Mouse (Mus musculus) cerebellum, postnatal 14 days (tissue): ENCODE data around the gene Ceacam20.
A peak's percentile ranks its signal among the peaks of the same experiment; 100 is the strongest.
"Not testable (repeated sequence)": the region's sequence is repeated elsewhere in the genome, so short reads cannot be mapped to it uniquely, and the experiment has no call there.

Experiments used
- DNase-seq, 2 experiments: peaks; one replicate each; pipeline ENCODE4 v3.0.0; 2021; ENCODE audit warnings: mixed read lengths in 2 of 2

The Ceacam20 gene

DNA sequence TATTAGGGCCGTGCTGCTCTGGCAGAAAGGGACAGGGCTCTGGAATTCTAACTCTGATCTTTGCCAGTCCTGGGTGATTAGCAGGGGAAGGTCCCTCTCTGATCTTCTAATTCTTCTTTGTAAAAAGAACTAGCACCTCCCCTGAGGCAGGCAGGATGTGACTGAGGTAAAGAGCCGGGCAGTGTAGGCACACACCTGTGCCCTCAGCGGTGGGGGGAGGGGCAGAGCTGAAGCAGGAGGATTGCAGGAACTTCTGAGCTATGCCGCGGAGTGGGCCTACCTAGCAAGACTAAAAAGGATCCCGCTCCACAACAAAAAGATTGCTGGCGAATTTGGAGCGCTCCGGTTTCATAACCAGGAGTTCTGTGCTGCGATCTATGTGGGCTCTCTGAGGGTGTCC is 15.2 kb upstream of the Ceacam20 start:
- DNase-seq: no peak

DNA sequence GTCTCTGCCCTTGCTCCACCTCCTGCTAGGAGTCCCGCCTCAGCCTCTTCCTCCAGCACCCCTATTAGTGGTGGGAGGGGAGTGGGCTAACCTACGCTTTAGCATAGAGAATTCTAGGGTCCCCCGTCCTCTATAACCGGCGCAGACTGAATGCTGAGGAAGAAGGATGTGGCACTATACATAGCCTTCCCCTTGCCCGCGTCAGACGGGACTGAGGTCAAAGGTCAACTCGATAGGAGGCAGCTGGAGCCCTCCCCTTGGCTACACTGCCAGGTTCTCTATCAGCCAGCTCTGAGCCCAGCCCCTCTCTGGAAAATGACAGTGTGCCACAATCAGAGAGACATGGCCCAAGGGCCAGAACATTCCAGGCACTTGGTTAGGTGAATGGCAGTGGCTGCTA is 14.6 kb upstream of the Ceacam20 start, which contains the start of gene Igsf23:
Igsf23 (minus strand) TSS at position 168 of the 400 bp plus-strand sequence.
- DNase-seq: no peak

GRCm38 (mm10) chr7:19952320-19952986 is 12.8 kb upstream of the Ceacam20 start:
- no peak for DNase-seq

DNA sequence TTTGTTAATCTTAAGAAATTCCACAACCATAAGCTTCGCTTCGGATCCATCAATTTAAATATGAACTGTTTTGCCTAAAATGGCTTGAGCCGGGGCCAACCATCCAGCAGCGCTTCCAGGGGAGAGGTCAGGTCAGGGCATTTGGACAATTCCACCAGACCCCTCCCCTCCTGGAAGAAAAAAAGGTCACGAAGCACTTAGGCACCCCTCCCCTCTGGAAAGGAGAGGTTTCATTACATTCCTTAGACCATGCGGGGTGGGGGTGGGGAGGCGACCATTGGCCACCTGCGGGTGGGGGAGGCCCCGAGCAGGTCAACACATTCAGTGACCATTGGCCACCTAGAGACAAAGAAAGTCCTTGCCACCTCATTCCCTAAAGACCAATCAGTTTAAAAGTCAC is 12.2 kb upstream of the Ceacam20 start:
- DNase-seq: no peak

DNA sequence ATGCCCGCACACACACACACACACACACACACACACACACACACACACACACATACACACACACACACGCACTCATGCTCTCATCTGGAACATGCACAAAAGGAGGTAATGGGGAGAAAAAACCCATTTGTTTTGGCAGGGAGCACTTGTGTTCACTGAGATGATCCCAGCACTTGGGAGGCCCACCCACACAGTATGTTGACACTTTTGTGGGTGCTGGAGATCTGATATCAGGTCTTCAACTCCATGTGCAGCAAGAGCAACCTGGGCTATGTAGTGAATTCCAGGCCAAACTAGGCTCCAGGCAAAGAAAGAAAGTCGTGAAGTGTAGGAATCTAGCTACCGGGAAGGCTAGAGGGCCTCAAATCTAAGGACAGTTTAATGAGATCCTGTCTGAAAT is 9.4 kb upstream of the Ceacam20 start:
- no peak for DNase-seq

- DNase-seq: peak; percentile 86 to 94
These were observed 8.9 kb upstream of the Ceacam20 start for GRCm38 (mm10) chr7:19956341-19956781.

- no peak for DNase-seq
These were observed 2.8 kb upstream of the Ceacam20 start for GRCm38 (mm10) chr7:19962423-19962822.

- no peak for DNase-seq
These were observed 3.9 kb downstream of the Ceacam20 start for GRCm38 (mm10) chr7:19969106-19969505.

DNA sequence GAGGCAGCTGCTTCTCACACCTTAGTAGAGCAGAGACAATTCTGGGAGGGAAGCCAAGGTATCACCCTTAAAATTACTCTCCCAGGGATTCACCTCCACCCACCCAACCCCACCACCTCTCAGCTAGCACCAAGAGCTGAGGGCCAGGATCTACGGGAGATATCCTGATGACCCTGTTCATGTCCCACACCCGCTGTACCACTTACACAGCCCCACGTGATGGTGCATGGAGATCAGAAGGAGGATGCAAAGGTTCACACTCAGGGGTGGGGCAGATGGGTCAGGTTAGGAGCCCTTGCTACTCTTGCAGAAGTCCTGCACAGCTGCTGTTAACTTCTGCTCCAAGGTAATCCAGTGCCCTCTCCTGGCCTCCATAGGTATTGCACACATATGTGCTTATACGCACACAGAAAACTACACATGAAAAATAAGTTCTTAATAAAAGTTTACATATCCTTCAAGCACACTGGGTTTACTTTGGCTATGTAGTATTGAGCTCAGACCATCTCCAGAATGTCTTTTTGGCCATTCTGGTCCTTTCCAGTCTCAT is 4.4 kb downstream of the Ceacam20 start:
- no peak for DNase-seq

- DNase-seq: no peak
These were observed 5.0 kb downstream of the Ceacam20 start for GRCm38 (mm10) chr7:19970196-19970595.

GRCm38 (mm10) chr7:19971516-19971915 is 6.3 kb downstream of the Ceacam20 start:
- no peak for DNase-seq

DNA sequence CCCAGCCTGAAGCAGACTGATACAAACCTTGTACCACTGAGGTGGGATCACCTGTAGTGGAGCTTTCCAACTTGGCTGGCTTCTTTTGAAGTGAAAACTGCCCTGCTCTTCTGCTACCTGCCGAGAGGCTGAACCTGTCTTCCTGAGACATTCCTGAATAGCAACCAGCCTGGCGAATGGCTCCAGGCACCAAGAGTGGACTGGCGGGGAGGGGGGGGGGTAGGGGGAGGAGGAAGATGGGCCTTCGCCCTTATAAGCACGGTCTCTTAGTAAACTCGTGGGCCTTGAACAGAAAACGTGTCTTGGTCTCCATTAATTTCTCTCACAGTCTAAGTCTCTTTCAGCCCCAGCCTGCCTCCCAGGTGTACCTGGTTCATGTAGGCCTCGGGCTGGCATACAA is 26.0 kb downstream of the Ceacam20 start, which contains the start of gene Nlrp9b:
Nlrp9b (plus strand) TSS at position 301 of the 400 bp plus-strand sequence.
- not testable (repeated sequence) for DNase-seq

DNA sequence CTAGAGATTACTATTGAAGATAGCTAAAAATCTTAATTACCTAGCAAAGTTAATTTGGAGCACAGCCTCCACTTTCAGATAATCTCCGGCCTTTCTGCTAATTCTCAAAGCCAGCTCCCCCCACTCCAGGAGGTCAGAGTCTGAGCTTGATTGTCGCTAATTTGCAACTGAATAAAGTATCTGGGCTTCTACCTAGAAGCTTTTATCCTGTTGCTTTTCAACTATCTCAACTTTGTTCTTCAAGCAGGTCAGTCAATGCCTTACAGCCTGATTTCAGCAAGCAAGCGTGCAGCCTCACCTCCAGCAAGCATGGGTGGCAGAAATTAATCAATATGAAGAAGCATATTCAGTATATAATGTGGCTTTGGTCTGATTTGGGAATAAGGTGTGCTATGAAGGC is 31.5 kb downstream of the Ceacam20 start:
- not testable (repeated sequence) for DNase-seq

GRCm38 (mm10) chr7:20009987-20010386 is 44.8 kb downstream of the Ceacam20 start:
- DNase-seq: no peak
